Mouse (Mus musculus): ENCODE data around the gene Rhobtb1.

- TF ChIP-seq CTCF (IDR thresholded peaks at IDR 0.05; ENCODE audit: extremely low read depth, insufficient read depth, insufficient read length, insufficient replicate concordance) (no peak), POLR2A (IDR thresholded peaks at IDR 0.05; ENCODE audit: low read depth, low read length) (no peak)
These were observed 32.3 kb upstream of the Rhobtb1 start for GRCm38 (mm10) chr10:69118893-69119292.
